Mouse (Mus musculus): ENCODE results near the gene Mmd2.

The Mmd2 gene

GRCm38 (mm10) chr5:142608989-142609325 lies 357 bp upstream of the Mmd2 start:
- in situ Hi-C loops (cut with MboI, MseI): no loop called here

- in situ Hi-C loops (cut with MboI, MseI): no loop called here
These were observed 3.3 kb downstream of the Mmd2 start for GRCm38 (mm10) chr5:142605288-142605687.

GRCm38 (mm10) chr5:142604379-142604778 lies 4.2 kb downstream of the Mmd2 start:
- in situ Hi-C loops (cut with MboI, MseI): no loop called here

- in situ Hi-C loops (cut with MboI, MseI): no loop called here
These were observed 10.8 kb downstream of the Mmd2 start for GRCm38 (mm10) chr5:142597648-142598390.

- in situ Hi-C loops (cut with MboI, MseI): no loop called here
These were observed 11.9 kb downstream of the Mmd2 start for GRCm38 (mm10) chr5:142596723-142597122.

- in situ Hi-C loops (cut with MboI, MseI): no loop called here
These were observed 12.9 kb downstream of the Mmd2 start for GRCm38 (mm10) chr5:142595698-142596097.

- in situ Hi-C loops (cut with MboI, MseI): no loop called here
These were observed 17.5 kb downstream of the Mmd2 start for GRCm38 (mm10) chr5:142590953-142591616.

GRCm38 (mm10) chr5:142583616-142584126 lies 24.9 kb downstream of the Mmd2 start:
- in situ Hi-C loops (cut with MboI, MseI): no loop called here

GRCm38 (mm10) chr5:142581517-142581916 lies 27.1 kb downstream of the Mmd2 start:
- in situ Hi-C loops (cut with MboI, MseI): no loop called here

GRCm38 (mm10) chr5:142578192-142578591 lies 30.4 kb downstream of the Mmd2 start:
- in situ Hi-C loops (cut with MboI, MseI): loop anchor here in 1 of 2 experiments (5.0 kb wide), 1 partner anchor 139 kb away; no protein-coding TSS in a partner anchor

GRCm38 (mm10) chr5:142576832-142577231 lies 31.8 kb downstream of the Mmd2 start:
- in situ Hi-C loops (cut with MboI, MseI): loop anchor here in 1 of 2 experiments (5.0 kb wide), 1 partner anchor 140 kb away; no protein-coding TSS in a partner anchor

GRCm38 (mm10) chr5:142574323-142575057 lies 34.1 kb downstream of the Mmd2 start:
- in situ Hi-C loops (cut with MboI, MseI): loop anchor here in 1 of 2 experiments (5.0 kb wide), 1 partner anchor 143 kb away; no protein-coding TSS in a partner anchor

GRCm38 (mm10) chr5:142564606-142565005 lies 44.0 kb downstream of the Mmd2 start:
- in situ Hi-C loops (cut with MboI, MseI): no loop called here

- in situ Hi-C loops (cut with MboI, MseI): no loop called here
These were observed 48.3 kb downstream of the Mmd2 start for GRCm38 (mm10) chr5:142560261-142560660.

- in situ Hi-C loops (cut with MboI, MseI): loop anchor here in 1 of 2 experiments (10.0 kb wide), 1 partner anchor 157 kb away; no protein-coding TSS in a partner anchor
These were observed 51.1 kb downstream of the Mmd2 start for GRCm38 (mm10) chr5:142557397-142558067.

GRCm38 (mm10) chr5:142556721-142557120 lies 51.9 kb downstream of the Mmd2 start:
- in situ Hi-C loops (cut with MboI, MseI): loop anchor here in 1 of 2 experiments (10.0 kb wide), 1 partner anchor 158 kb away; no protein-coding TSS in a partner anchor

GRCm38 (mm10) chr5:142555866-142556265 lies 52.7 kb downstream of the Mmd2 start:
- in situ Hi-C loops (cut with MboI, MseI): loop anchor here in 1 of 2 experiments (10.0 kb wide), 1 partner anchor 159 kb away; no protein-coding TSS in a partner anchor

- in situ Hi-C loops (cut with MboI, MseI): loop anchor here in 1 of 2 experiments (5.0 to 10.0 kb wide), 2 partner anchors 69 to 164 kb away; no protein-coding TSS in a partner anchor
These were observed 57.6 kb downstream of the Mmd2 start, which contains the start of gene Radil for GRCm38 (mm10) chr5:142550706-142551652. Gene Radil (minus strand): TSS chr5:142551098.

- in situ Hi-C loops (cut with MboI, MseI): loop anchor here in 1 of 2 experiments (5.0 to 10.0 kb wide), 2 partner anchors 68 to 165 kb away; no protein-coding TSS in a partner anchor
These were observed 58.5 kb downstream of the Mmd2 start for GRCm38 (mm10) chr5:142549961-142550705.

All from T-helper 17 cell (primary cell).